Mouse (Mus musculus) right cerebral cortex, postnatal 25 days (tissue): ENCODE data around the gene Tox2.

Source experiments
- DNase-seq: peaks from one replicate; pipeline ENCODE4 v3.0.0; 2022

Gene Tox2

DNA sequence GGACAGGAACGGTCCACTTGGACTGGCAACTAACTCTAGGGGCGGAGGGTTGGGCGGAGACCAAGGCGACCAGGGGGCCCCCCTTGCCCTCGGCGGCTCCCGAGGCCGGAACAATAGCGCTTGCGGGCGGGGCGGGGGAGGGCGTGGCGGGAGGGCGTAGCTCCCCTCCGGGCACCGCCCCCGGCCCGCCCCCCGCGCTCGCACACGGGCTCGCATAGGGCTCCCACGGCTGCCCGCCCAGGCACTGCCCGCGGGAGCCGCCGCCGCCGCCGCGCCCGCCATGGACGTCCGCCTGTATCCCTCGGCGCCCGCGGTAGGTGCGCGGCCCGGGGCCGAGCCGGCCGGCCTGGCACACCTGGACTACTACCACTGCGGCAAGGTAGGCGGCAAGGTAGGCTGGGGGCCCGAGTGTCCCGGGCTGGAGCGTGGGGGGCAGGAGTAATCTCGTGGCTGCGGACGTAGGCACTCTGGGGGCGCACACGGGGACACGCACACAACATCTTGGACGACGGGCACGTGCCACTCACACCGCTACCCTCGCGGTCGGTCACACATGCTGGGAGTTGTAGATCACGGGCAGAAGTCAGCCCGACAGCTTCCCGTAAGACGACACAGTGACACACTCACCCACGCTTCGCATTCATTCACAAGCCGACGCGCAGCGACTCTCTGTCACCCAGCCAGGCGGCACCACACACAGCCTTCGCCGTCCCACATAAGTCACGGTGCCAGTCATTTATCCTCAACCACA is at the start of gene Tox2:
Tox2 (plus strand) TSS at position 242 of the 751 bp plus-strand sequence.
- peak; percentile 68 for DNase-seq

DNA sequence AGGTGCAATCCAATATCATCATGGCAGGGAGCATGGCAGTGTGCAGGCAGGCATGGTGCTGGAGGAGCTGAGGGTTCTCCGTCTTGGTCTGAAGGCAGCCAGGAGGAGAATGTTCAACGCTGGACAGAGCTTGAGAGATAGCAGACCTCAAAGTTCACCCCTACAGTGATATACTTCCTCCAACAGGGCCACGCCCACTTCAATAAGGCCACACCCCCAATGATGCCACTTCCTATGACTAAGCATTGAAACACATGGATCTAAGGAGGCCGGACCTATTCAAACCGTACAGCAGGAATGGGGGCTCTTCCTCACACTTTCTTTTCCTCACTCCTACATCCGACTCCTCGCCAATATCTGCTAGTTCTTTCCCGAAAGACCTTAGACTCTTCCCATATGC is 48.3 kb upstream of the Tox2 start:
- DNase-seq, result no peak

DNA sequence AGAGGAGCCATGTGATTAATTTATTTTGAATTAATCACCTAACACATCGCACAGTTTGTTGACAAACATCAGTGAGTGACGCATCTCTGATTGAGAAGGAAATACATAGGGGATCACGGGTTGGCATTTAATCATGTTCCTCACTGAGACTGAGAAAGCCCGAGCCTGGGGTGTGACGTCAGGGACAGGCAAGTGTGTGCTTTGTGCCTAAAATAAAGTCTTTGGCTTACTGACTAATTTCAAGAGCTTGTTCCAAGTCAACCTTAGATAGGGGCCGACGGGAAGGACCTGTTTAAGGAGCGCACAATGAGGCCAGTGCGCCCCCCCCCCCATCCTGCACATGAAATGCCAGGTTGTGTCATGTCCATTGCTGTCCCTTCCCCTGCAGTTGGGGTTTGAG is 43.9 kb upstream of the Tox2 start:
- peak; percentile 30 for DNase-seq

DNA sequence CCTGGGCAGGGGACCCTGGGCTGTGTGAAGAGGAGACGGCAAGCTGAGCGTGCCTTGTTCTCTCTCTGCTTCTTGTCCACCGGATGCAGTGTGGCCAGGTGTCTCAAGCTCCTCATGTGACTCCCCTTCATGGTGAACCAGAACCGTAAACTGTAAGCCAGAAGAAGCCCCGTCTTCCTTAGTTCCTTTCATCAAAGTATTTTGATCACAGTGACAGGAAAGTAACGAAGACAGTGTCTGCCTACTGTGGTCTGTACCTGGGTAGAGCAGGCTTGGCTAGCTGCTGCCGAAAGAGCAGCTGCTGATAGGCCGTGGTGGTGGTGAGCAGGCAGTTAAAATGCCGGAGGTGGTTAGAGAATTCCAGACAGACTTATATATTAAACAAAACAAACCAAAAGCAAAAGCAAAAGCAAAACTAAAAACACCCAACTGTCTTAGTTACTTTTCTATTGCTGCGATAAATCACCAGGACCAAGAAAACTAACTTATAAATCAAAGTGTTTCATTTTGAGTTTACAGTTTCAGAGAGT is 38.4 kb upstream of the Tox2 start:
- DNase-seq, result no peak

DNA sequence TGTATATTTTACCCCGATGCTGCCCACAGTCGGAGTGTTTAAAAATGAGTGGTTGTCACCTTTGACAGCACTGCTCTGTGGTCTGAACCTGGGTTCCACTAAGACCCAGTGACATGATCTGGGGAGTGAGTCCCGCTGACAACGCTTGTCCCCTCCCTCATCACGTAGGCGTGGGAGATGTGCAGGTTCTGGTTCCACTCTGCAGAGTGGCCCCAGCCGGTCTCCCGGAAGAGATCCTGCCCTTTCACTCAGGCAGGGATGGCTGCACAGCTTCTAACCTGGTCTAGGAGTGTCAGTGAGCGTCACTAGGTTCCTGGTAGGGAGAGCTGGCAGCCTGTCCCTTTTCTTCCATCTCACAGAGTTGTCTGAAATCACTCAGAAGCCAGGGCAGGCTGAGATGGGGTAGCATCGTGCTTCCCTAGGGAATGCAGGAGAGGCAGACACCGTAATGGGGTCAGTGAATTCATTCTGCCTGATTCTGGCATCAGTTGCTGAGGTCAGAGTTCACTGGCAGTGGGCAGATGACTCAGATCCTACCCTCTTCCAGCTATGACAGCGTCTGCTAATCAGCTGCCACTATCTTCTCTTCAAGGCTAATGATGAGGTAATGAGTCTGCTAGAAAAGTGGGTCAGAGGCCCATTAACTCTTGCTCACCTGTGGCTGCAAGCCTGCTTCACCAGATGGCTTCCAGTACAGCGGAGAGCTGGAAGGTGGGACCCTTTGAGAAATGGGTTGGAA is 36.7 kb upstream of the Tox2 start:
- no peak for DNase-seq

DNA sequence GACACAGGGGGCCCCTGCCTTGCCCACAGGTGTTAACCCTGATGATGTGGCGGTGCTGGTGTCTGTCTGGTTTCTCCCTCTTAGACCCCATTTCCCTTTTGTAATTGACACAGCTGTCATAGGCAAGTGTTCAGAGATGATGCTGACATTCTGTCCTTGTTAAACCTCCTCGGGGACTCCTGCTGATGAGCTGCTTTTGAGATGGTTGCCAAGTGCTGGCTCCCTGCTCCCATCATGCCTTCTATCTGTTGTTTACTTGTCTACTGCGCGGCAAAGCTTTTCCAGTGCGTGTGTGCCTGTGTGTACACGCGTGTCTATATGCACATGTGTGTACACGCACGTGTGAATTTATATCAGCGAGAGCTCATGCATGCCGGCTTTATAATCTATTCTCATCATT is 31.0 kb upstream of the Tox2 start:
- no peak for DNase-seq

DNA sequence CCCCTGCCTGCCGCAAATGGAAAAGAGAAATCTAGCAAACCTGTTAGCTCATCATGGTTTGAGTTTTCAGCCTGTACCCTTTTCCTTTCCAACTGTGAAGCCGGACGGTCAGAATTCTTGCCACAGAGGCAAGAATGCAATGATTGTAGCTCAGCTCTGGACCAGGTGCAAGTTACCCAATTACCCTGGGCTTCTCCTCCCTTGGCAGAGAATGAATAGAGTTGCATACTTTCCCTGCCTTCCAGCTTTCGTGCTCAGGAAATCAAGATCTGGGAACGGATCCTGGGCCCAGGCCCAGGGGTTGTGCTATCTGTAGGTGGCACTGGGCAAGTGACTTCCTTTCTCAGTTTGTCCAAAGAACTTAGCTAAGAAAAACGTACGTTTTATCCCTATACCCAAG is 28.9 kb upstream of the Tox2 start:
- DNase-seq, result no peak

DNA sequence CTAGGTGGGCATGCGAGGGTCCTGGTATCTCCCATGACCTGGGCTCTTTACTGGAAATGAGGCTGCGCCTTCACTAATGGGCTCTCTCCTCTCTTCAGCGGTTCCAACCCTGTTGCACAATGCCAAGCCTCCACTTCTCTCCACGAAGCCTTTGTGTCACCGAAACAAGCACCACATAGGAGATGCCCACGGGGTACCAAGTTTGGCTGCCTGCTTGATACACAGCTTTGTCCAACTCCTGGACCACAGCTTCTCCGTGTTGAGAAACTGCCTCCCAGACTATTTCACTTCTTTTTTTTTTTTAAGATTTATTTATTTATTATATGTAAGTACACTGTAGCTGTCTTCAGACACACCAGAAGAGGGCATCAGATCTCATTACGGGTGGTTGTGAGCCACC is 27.1 kb upstream of the Tox2 start:
- no peak for DNase-seq

DNA sequence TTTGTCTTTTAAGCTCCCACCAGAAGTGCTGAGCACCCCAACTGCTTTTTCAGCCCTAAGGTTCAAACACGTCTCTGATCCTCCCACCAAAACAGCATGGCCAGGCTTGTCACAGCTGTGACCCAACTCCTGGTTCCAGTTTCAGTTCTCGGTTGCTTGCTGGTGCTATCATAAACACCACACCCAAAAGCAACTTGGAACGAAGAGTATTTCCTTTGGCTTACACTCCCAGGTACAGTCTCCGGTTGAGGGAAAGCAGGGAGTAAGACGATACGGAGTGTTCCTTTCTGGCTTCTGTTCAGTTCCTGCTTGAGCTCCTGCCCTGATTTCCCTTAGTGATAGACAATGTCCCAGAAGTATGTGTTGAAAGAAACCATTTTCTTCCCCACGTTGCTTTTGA is 26.4 kb upstream of the Tox2 start:
- DNase-seq, result no peak

DNA sequence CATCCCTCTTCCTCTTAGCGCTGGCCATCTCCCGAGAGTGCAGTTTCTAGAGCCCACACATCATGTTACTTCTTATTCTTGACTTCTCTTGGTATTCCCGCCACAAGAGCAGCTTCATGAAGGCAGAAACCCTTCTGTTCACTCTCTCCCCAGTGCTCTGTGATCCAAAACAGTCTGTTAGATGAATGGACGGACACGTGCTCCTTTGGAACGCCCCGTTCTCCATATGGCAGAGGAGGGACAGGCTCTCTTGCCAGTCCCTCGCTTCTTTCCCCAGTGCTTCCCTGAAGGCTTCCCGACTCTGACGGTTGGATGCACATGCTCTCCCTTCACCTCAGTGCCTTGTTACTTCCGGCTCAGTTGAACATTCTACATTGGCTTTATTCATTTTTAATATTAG is 15.4 kb upstream of the Tox2 start:
- peak; percentile 29 for DNase-seq

DNA sequence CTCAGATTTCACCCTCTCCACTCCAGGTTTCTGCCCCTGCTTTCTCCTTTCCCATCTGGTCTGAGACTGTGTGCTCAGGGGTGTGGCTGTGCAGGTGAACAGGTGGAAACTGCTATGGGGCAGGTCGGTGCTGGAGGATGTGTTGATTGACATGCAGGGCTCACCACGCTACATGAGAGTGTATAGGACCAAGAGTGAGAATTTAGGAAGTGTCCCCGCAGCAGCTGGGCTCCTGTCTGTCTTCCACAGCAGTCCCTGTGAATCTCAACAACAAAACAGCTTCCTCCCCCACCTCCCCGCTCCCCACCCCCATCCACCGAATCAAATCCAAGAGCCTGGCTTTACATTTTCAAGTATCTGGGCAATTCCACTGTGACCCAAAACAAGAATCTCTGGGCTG is 13.3 kb upstream of the Tox2 start:
- DNase-seq, result no peak

DNA sequence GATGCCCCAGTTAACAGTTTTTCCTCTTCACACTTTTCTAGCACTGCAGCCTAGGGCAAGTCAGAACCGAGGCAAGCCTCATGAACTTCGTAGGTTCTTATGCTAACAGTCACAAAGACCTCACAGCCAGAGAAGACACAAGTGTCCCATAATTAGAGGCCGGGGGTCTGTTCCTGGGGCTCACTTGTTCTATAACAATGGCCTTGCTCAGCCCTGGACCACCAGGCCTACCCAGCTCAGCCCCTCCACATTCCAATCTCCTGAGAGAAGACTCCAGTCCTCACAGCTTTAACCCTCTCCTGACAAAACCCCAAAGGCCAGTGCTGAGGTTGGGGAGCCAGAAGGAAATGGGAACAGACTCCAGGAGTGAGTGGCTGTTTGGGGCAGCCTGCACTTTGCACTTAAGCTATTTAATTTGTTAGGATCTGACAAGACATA is 12.9 kb upstream of the Tox2 start:
- no peak for DNase-seq

DNA sequence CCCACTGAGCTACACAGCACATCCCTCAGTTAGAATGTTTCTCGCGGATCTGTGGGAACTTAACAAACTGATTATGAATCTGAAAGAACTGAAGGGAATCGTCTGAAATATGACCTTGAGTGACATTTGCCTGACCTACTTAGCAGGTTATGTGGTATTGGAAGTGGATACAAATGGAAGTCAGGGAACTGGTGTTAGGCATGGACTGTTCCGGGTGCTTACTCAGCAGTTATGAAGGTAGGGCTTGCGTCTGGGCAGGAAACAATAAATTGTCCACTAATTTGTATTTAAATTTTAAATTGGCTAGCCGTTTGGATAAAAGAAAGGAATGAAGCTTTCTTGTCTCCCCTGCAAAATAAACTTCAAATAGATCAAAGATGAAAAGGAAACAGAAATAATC is 10.4 kb upstream of the Tox2 start:
- no peak for DNase-seq

DNA sequence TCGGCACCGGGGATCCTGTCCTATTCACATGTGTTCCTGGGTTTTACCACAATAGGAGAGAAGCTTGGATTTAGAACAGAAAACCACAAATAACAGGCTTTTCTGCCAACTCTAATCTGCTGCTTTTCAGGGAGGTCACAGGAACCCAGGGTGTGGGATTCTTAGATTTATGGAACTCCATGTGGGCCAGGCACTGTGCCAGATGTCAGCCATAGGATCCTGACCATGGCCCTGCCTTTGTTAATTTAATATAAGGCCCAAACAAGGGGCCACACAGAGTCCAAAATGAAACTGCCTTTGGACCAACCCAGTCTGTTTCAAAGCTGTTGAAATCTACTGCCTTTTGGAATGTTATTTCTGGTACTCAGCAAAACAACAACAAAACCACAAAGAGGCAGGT is 8.9 kb upstream of the Tox2 start:
- DNase-seq, result no peak

DNA sequence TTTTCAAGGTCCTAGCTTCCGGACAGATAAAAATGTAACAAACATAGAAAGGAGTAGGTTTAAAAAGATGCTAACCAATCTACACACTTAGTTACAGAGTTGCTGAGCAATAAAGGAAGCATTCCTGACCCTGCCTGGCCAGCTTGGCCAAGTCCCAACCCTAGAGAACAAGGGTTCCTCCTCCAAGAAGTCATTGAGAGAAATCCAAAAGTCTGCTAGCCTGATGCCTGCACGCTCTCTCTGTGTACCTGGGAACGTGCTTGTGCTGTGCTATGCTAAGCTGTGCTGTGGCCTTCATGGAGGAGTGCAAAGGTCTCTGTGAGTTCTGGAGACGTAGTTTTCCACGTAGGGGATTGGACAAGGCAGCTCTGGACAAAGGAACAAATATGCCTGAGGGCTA is 8.4 kb upstream of the Tox2 start:
- DNase-seq, result no peak

DNA sequence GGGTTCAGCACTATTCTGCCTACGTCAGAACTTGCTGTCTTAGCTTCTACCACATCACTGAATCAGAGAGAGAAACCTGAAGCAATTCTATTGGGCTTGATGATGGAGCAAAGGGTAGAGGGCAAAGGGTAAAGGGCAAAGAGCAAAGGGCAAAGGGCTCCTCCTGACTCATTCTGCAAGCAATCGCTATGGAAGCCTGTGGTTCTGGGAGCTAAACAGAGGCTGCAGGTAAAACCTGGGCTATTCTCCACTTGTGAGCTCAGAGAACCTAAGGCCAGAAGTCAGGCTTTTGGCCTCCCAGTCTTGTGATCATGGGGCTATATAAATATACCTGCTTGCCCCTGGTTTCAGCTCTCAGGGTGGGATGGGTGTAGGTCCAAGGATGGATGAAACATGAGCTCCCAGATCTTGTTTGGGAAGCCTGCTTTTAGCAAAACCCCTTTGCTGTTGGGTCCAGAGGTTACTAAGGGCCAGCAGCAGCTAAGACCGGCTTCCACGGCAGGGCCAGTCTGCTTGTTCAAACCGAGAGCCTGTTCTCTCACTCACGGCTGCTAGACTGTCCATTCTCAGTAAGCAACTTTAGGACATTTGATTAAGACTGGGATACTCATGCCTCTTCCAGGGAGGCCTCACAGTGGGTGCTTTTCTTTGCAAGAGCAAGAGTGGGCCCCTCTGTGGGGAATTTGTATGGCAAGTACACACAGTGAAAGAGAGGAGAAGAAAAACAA is 7.7 kb upstream of the Tox2 start:
- no peak for DNase-seq

DNA sequence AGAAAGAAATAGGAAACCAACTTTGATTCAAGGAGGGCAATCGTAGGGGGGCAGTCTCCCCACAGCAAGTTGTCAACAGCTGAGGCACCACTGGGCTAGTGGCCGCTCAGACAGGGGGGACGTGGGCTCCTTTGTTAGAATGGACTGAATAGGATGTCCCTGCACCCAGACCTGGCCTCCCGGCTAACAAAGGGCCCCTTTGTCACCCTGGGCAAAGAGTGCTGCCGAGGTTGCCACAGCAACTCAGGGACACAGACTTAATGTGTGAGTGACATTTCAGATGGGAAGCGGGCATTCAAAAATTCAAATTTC is 7.1 kb upstream of the Tox2 start:
- no peak for DNase-seq

DNA sequence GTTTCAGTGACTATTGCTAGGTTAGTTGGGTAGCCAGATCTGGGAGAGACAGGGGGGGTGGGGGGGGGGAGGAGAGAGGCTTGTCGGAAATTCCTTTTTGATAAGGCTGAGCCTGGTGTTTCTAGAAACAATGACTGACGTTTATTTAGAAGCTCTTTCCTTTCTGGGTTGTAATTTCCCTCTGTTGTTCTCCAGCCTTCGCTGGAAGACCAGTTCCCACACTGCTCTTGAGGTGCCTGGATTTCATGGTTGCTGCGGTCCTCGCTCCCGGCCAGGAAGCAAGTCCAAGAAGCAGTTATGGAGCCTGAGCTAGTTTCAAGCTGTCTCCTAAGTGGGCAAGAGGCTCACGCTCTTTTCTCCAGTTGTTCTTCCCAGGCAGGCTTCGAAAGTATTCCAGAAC is 1.0 kb upstream of the Tox2 start:
- DNase-seq, result no peak

DNA sequence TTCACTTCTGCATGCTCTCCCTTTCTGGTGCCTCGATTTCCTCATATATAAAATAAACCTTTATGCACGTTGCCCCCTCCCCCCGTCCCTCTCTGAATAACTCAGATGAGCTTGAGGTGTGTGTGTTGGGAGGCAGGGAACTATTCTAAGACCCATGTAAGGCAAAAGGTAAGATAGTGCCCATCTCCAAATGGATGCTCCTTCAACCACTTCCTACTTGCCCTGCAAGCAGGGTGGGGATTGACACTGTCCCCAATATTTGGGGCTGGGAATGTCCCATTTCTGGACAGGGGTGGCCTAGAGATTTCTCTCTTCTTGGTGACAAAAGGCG is 407 bp upstream of the Tox2 start:
- no peak for DNase-seq

DNA sequence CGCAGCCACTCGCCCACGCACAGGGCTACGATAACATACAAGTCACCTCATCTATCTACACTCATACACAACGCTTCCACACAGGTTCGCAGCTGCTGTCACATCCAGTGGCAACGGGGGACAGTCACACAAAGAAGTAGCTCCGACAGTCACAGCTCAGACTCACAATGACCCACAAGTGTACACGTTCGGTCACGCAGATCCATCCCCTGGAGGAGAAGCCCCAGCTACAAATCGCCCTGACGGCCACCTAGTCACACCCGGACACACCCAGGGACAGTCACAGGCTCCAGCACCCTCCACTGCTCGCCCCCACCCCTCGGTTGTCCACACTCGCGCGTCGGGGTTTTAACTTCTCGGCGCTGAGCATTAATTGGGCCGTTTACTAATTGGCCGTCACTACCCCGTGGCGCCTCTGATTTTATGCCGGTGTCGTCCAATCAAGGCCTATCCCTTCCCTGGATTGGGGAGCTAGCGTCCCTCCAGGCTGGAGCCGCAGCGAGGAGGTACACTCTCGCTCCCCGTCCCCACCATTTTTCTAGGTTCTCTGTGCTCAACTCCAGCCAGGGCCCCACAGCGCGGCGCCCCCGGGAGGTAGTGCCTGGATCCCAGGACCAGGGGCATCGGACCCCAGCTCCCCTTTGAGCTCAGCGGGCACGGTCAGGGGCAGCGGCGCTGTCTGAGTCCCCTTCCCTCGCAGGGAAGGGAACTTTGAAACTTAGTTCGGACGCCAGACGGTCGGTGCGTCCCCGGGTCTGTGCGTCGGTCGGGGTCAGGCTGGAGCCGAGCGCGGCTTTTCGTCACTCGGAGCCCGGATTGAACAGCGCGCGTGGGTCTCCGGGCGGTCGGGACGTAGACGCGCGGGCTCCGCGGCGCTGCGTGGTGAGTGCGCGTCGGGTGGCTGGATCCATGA is 966 bp downstream of the Tox2 start:
- peak; percentile 45 for DNase-seq

DNA sequence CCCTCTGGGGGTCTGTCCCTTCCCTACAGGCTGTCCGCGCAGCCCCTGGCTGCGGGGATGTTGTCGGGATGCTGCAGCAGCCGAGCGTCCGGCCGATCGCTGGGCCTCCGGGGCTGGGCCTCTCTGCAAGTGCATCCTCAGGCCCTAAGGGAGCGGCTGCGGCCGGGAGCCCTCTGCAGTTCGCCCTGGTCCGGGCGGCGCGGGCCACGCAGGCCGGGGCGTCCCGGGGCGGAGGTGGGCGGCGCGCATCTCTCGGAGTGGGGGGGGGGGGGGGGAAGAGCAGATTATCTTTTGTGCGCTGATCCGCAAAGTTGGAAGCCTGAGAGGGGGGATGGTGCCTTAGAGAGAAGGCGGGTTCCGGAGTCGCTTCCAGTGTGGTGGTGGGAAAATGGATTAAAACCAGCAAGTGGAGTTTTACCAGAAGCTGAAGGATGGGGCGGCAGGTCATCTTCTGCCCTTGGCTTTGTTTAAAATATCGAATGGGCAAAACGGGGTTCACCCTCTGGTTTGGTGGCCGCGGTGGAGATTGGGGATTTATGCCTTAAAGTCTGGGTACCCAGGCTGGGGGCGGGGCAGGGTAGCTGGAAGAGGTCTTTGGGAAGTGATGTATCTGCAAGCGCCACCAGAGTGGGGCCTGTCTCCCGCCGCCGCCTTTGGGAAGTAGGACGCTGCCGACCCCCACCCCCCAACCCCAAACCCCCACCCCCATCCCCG is 1.8 kb downstream of the Tox2 start:
- peak; percentile 36 for DNase-seq

DNA sequence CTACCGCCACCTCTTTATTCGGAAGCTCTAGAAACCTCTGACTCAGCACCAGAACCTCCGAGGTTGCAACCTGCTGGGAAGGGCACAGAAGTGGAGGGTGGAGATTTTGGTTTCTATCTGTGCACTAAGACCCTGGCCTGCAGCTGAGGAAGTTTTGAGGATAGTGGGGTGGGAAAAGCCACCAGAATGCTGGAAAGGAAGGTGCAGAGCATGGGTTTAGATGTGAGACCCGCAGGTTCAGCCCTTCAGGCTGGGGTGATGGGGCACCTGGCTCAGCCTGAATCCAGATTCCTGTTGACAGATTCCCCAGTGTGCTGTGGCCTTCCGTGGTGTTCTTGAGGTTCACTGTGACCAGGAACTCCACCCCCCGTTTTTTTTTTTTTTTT is 2.3 kb downstream of the Tox2 start:
- DNase-seq, result no peak
